ENCODE assay signal across 8 mouse cellular contexts in genomic region chr17:23199856-23200255, GRCm38 (mm10). TPM values are rescaled to one million over a fixed set of nuclear protein-coding genes. Genes with fewer than 3 reads are reported as not detected.
DNase-seq lines count a peak whose midpoint lies in the region; ATAC-seq lines count a peak whose summit lies in the region.
"Not testable (repeated sequence)": the region's sequence is repeated elsewhere in the genome, so short reads cannot be mapped to it uniquely, and the experiment has no call there.

No protein-coding gene starts in this region.

- not testable (repeated sequence) for H3K27ac ChIP-seq in embryonic facial prominence, embryonic 11.5 days (replicated peaks; ENCODE audit: low read depth, low read length)

- H3K27me3 ChIP-seq in embryonic facial prominence, embryonic 11.5 days (ENCODE audit: control insufficient read depth, insufficient read depth, low read length): not testable (repeated sequence)

- H3K9ac ChIP-seq in embryonic facial prominence, embryonic 11.5 days (replicated peaks; ENCODE audit: low read length): not testable (repeated sequence)

- H3K4me2 ChIP-seq in embryonic facial prominence, embryonic 11.5 days (ENCODE audit: low read depth, low read length): not testable (repeated sequence)

- DNase-seq in A20 (ENCODE audit: low read depth, low spot score) (peak; percentile 44), MN1 (ENCODE audit: low spot score) (peak; percentile 58)
- peak; percentile 20 for DNase-seq in brain, adult 2 months (ENCODE audit: low read depth, low spot score)
- DNase-seq in embryonic facial prominence, embryonic 11.5 days (ENCODE audit: low spot score): peak; percentile 46
- peak; percentile 16 for DNase-seq in kidney, postnatal 10 days
- peak; percentile 13 for DNase-seq in lung, postnatal 14 days
- DNase-seq in retina, embryonic 14.5 days (ENCODE audit: low spot score): peak; percentile 70

- not testable (repeated sequence) for H3K9me3 ChIP-seq in embryonic facial prominence, embryonic 11.5 days (replicated peaks; ENCODE audit: control insufficient read depth, low read length)

- H3K4me3 ChIP-seq in embryonic facial prominence, embryonic 11.5 days (ENCODE audit: low read depth, low read length): not testable (repeated sequence)

- H3K36me3 ChIP-seq in embryonic facial prominence, embryonic 11.5 days (replicated peaks; ENCODE audit: control insufficient read depth, insufficient read depth, low read depth, low read length): not testable (repeated sequence)

- H3K4me1 ChIP-seq in embryonic facial prominence, embryonic 11.5 days (ENCODE audit: control insufficient read depth, insufficient read depth, low read length): not testable (repeated sequence)

- 0% methylated on average over 1 of the region's 1 CpGs for WGBS in embryonic facial prominence, embryonic 11.5 days

- ATAC-seq in embryonic facial prominence, embryonic 11.5 days (replicated peaks; ENCODE audit: insufficient number of reproducible peaks, low FRiP score, low TSS enrichment, low read depth): not testable (repeated sequence)
- peak; percentile 86 for ATAC-seq in hematopoietic stem cell, adult 5-6 weeks (replicated peaks in 1 of 2; ENCODE audit: insufficient read depth in 1 of 2, low FRiP score in 2 of 2, low TSS enrichment in 1 of 2, low read depth in 1 of 2, poor library complexity in 2 of 2, severe bottlenecking in 2 of 2)

RNA-seq across cellular contexts. Expression of gene Zfp40, which starts 6.8 kb away (rescaled TPM):
- 17.4 and 19.4 TPM in 2 replicates for polyA plus RNA-seq in embryonic facial prominence, embryonic 11.5 days (2014; fragmentation: Nextera tagmentation; extraction: Ambion mirVana)
- 11.7 and 33.1 TPM in 2 replicates for total RNA-seq in hematopoietic stem cell, adult 5-6 weeks (2017)

Comparison
In these comparisons a context has a peak if more than half of its experiments do, and no peak if none do; other contexts are left out.
1. DNase-seq: peak in every context shown above with its lines; median percentile 70 in retina, embryonic 14.5 days; 58 in MN1; 46 in embryonic facial prominence, embryonic 11.5 days; 44 in A20; 20 in brain, adult 2 months; 16 in kidney, postnatal 10 days; 13 in lung, postnatal 14 days.